Mouse (Mus musculus) ES-E14 (cell line): ENCODE measurements around the gene Pycr2.

Experiments used
- HCFC1 ChIP-seq: IDR thresholded peaks from 2 replicates; pipeline ENCODE4 v1.6.1; 2012; ENCODE audit warnings: low read length, inconsistent platforms, borderline replicate concordance; ENCODE audit not compliant: insufficient read depth
- MAFK ChIP-seq: IDR thresholded peaks from 2 replicates; pipeline ENCODE4 v1.6.1; 2014; ENCODE audit warnings: mild to moderate bottlenecking, low read depth, low read length, inconsistent platforms; ENCODE audit not compliant: insufficient read depth
- ZC3H11A ChIP-seq: IDR thresholded peaks from 2 replicates; pipeline ENCODE4 v1.6.1; 2012; ENCODE audit warnings: low read depth, mild to moderate bottlenecking, inconsistent platforms, low read length, borderline replicate concordance
- ZNF384 ChIP-seq: IDR thresholded peaks from 2 replicates; pipeline ENCODE4 v1.6.1; 2012; ENCODE audit warnings: low read depth, low read length, inconsistent platforms

GRCm38 (mm10) chr1:180860030-180860429, 44.1 kb upstream of the Pycr2 start:
- TF ChIP-seq ZNF384, result no peak
- TF ChIP-seq MAFK, result no peak
- no peak for TF ChIP-seq HCFC1
- TF ChIP-seq ZC3H11A, result no peak
